Mouse (Mus musculus): ENCODE measurements around the gene Tom1l1. TPM values are rescaled to one million over a fixed set of nuclear protein-coding genes. Genes with fewer than 3 reads are reported as not detected.

The Tom1l1 gene
- polyA plus RNA-seq, 1 experiment, result 7.4 TPM

GRCm38 (mm10) chr11:90660662-90661061, 27.5 kb downstream of the Tom1l1 start:
- WGBS, result 86% methylated on average over 4 of the region's 4 CpGs
- Histone ChIP-seq H3K4me1 (ENCODE audit: control insufficient read depth, insufficient read depth, low read length) (peaks cover 4% of the 10 kb centered on the region), H3K4me3 (replicated peaks; ENCODE audit: extremely low read depth, low read depth, low read length) (no peak overlapping the region)
- TF ChIP-seq POLR2A (IDR thresholded peaks at IDR 0.05; ENCODE audit: borderline replicate concordance, extremely low read depth, low read depth, low read length) (no peak), CTCF (IDR thresholded peaks at IDR 0.05; ENCODE audit: insufficient read depth, low read length) (no peak)
- no peak for DNase-seq

GRCm38 (mm10) chr11:90657527-90657926, 30.6 kb downstream of the Tom1l1 start:
- 57% methylated on average over 12 of the region's 12 CpGs for WGBS

DNA sequence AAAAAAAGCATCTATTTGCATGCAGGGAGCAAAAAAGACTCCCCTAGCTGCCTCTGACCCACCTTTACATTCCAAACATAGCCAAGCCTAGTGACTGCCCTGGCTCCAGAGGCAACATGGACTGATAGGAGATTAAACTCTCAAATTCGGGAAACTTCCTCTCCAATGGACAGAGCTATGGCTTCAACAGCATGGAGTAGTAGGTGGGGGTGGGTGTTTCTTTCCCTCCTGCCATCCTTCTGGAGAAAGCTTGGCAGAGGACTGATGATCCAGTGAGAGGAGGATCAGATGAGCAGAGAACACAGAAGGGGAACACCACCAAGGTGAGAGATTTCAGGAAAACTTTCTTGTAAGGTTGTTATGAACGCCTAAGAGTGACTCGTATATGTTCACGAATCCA, 35.6 kb downstream of the Tom1l1 start:
- 91% methylated on average over 4 of the region's 4 CpGs for WGBS
- no peaks in the 10 kb centered on the region for H3K4me1 ChIP-seq (ENCODE audit: control insufficient read depth, insufficient read depth, low read length)
- TF ChIP-seq CTCF (IDR thresholded peaks at IDR 0.05; ENCODE audit: insufficient read depth, low read length) (no peak), POLR2A (IDR thresholded peaks at IDR 0.05; ENCODE audit: borderline replicate concordance, extremely low read depth, low read depth, low read length) (no peak)
- DNase-seq, result no peak
- no peak overlapping the region for H3K4me3 ChIP-seq (replicated peaks; ENCODE audit: extremely low read depth, low read depth, low read length)

More at GRCm38 (mm10) chr11:90657527-90657926, 30.6 kb downstream of the Tom1l1 start:
- H3K4me3 ChIP-seq (replicated peaks; ENCODE audit: extremely low read depth, low read depth, low read length), result no peak overlapping the region
- TF ChIP-seq CTCF (IDR thresholded peaks at IDR 0.05; ENCODE audit: insufficient read depth, low read length) (no peak), POLR2A (IDR thresholded peaks at IDR 0.05; ENCODE audit: borderline replicate concordance, extremely low read depth, low read depth, low read length) (no peak)
- peak; percentile 24 for DNase-seq
- H3K4me1 ChIP-seq (ENCODE audit: control insufficient read depth, insufficient read depth, low read length), result no peaks in the 10 kb centered on the region

DNA sequence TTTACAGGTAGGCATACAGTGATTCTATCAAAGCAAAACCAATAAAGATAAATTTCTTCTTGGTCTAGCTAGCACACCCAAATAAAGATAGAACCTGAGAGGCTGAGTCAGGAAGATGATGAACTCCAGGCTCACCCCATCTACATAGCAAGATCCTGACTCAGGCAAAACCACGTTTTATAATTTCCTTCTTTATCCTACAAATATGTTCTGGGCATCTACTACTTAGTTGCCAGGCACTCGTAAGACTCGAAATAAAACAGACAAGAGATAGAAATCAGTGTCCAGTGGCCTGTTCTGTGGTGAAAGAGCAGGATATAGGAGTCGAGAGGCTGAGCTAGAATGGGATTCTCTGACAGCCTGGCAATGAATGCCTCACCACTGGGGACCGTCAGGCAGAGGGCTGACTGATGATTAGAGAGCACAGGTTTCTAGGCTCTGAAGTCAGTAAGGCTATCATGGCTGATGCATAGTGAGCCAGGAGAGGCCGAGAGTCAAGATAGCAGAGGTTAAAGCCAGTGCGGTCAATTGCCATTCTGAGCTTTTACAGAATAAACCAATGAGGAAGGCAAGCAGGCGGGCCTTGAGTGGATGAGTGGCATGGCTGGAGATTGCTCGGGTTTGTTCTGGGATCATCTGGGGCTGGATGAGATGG, 37.8 kb downstream of the Tom1l1 start:
- Histone ChIP-seq H3K4me1 (ENCODE audit: control insufficient read depth, insufficient read depth, low read length) (no peaks in the 10 kb centered on the region), H3K4me3 (replicated peaks; ENCODE audit: extremely low read depth, low read depth, low read length) (no peak overlapping the region)
- DNase-seq, result no peak
- 78% methylated on average over 9 of the region's 9 CpGs for WGBS
- no peak for TF ChIP-seq POLR2A (IDR thresholded peaks at IDR 0.05; ENCODE audit: borderline replicate concordance, extremely low read depth, low read depth, low read length)
- TF ChIP-seq CTCF (IDR thresholded peaks at IDR 0.05; ENCODE audit: insufficient read depth, low read length), result no peak

- no peak for DNase-seq
- TF ChIP-seq CTCF (IDR thresholded peaks at IDR 0.05; ENCODE audit: insufficient read depth, low read length) (no peak), POLR2A (IDR thresholded peaks at IDR 0.05; ENCODE audit: borderline replicate concordance, extremely low read depth, low read depth, low read length) (no peak)
- 73% methylated on average over 6 of the region's 6 CpGs for WGBS
- Histone ChIP-seq H3K4me1 (ENCODE audit: control insufficient read depth, insufficient read depth, low read length) (no peaks in the 10 kb centered on the region), H3K4me3 (replicated peaks; ENCODE audit: extremely low read depth, low read depth, low read length) (no peak overlapping the region)
Measured at GRCm38 (mm10) chr11:90649777-90650176, 38.4 kb downstream of the Tom1l1 start.

- DNase-seq, result no peak
- peaks cover 6% of the 10 kb centered on the region for H3K4me1 ChIP-seq (ENCODE audit: control insufficient read depth, insufficient read depth, low read length)
- no peak for TF ChIP-seq POLR2A (IDR thresholded peaks at IDR 0.05; ENCODE audit: borderline replicate concordance, extremely low read depth, low read depth, low read length)
- no peak for TF ChIP-seq CTCF (IDR thresholded peaks at IDR 0.05; ENCODE audit: insufficient read depth, low read length)
- H3K4me3 ChIP-seq (replicated peaks; ENCODE audit: extremely low read depth, low read depth, low read length), result peak overlapping the region; percentile 69
- 2% methylated on average over 54 of the region's 54 CpGs for WGBS
Measured at GRCm38 (mm10) chr11:90638312-90638830, 49.8 kb downstream of the Tom1l1 start.

- WGBS, result under 1% methylated on average over 48 of the region's 48 CpGs
- no peak; the same call in none of the 2 replicates for TF ChIP-seq POLR2A (IDR thresholded peaks at IDR 0.05; ENCODE audit: borderline replicate concordance, extremely low read depth, low read depth, low read length)
- peak; percentile 39; the same call in 1 of the 2 replicates for TF ChIP-seq CTCF (IDR thresholded peaks at IDR 0.05; ENCODE audit: insufficient read depth, low read length)
- DNase-seq, result peak; percentile 91
- Histone ChIP-seq H3K4me3 (replicated peaks; ENCODE audit: extremely low read depth, low read depth, low read length) (peak within 1 kb of the TSS; percentile 69), H3K4me1 (ENCODE audit: control insufficient read depth, insufficient read depth, low read length) (peaks cover 6% of the 10 kb centered on the region)
Measured at GRCm38 (mm10) chr11:90637440-90638311, 50.5 kb downstream of the Tom1l1 start, which contains the start of the genes Stxbp4 and Cox11. Gene Stxbp4, minus strand, starts transcription at chr11:90638084. Gene Cox11, plus strand, starts transcription at chr11:90638173.

DNA sequence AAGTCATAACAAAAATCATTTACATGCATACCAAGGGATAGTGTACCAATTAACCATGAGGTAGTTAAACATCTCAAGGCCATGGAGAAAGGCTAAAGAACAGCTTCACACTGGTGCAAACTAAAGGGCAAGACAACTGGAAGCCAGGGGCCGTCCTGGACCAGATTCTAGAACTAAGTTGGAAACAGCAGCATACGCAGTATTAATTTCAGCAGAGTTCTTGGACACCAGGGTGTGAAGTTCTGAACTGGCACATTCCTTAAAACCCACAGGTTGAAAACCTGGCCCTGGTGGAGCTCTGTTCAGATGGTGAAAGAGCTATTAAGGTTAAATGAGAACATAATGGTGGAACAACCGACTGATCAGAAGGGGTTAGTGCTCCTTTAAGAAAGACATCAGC, 53.5 kb downstream of the Tom1l1 start:
- 81% methylated on average over 3 of the region's 3 CpGs for WGBS
- TF ChIP-seq POLR2A (IDR thresholded peaks at IDR 0.05; ENCODE audit: borderline replicate concordance, extremely low read depth, low read depth, low read length) (no peak), CTCF (IDR thresholded peaks at IDR 0.05; ENCODE audit: insufficient read depth, low read length) (no peak)
- Histone ChIP-seq H3K4me3 (replicated peaks; ENCODE audit: extremely low read depth, low read depth, low read length) (no peak overlapping the region), H3K4me1 (ENCODE audit: control insufficient read depth, insufficient read depth, low read length) (peaks cover 6% of the 10 kb centered on the region)
- no peak for DNase-seq

DNA sequence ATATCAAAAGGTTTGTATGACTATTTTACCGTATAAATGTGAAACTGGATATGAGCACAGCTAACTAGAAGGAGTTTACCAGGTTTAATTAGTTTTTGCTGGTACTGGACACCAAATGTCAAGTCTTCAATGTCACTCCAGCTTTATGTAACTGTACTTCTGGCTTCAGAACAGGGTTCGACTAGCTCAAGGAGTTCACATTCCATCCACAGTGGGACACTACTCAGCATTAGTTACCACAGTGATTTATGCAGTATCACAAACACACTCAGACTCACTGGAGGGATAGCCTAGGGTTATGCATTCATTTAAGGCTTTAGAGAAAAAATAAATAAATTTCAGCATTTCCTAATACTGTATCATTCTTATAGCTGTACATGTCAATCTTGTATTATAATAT, 55.7 kb downstream of the Tom1l1 start:
- TF ChIP-seq POLR2A (IDR thresholded peaks at IDR 0.05; ENCODE audit: borderline replicate concordance, extremely low read depth, low read depth, low read length) (no peak), CTCF (IDR thresholded peaks at IDR 0.05; ENCODE audit: insufficient read depth, low read length) (no peak)
- WGBS, result 75% methylated on average over 2 of the region's 2 CpGs
- H3K4me3 ChIP-seq (replicated peaks; ENCODE audit: extremely low read depth, low read depth, low read length), result no peak overlapping the region
- DNase-seq, result no peak
- H3K4me1 ChIP-seq (ENCODE audit: control insufficient read depth, insufficient read depth, low read length), result no peaks in the 10 kb centered on the region

All from lung, adult 2 months (tissue).